Mouse (Mus musculus) ES-E14 (cell line): Measurements from ENCODE around the gene Ube3b.

Experiments
- CHD2 ChIP-seq: IDR thresholded peaks from 2 replicates; pipeline ENCODE4 v1.6.1; 2014; ENCODE audit warnings: mild to moderate bottlenecking, low read depth, low read length, inconsistent platforms
- HCFC1 ChIP-seq: IDR thresholded peaks from 2 replicates; pipeline ENCODE4 v1.6.1; 2012; ENCODE audit warnings: low read length, inconsistent platforms, borderline replicate concordance; ENCODE audit not compliant: insufficient read depth
- MAFK ChIP-seq: IDR thresholded peaks from 2 replicates; pipeline ENCODE4 v1.6.1; 2014; ENCODE audit warnings: mild to moderate bottlenecking, low read depth, low read length, inconsistent platforms; ENCODE audit not compliant: insufficient read depth
- ZC3H11A ChIP-seq: IDR thresholded peaks from 2 replicates; pipeline ENCODE4 v1.6.1; 2012; ENCODE audit warnings: low read depth, mild to moderate bottlenecking, inconsistent platforms, low read length, borderline replicate concordance
- ZNF384 ChIP-seq: IDR thresholded peaks from 2 replicates; pipeline ENCODE4 v1.6.1; 2012; ENCODE audit warnings: low read depth, low read length, inconsistent platforms

DNA sequence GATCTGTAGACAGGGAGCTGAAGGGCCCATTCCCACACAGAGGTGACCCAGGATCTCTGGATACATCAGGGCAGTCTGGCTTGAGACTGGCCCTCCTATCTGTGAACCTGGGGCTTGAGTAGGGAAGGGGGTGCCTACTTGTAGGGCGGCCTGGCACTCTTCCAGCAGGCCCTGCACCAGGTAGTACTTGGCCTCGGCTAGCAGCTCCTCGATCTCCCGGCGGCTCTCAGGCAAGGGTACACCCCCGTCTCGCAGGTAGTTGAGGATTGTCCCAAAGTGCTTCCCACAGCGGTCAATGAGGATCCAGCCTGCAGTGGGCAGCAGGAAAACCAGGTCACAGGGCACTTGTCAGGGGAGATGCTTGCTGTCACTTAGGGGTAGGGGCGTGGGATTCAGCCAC lies 10.5 kb upstream of the Ube3b start:
- TF ChIP-seq ZNF384 (no peak), HCFC1 (no peak), ZC3H11A (no peak), MAFK (no peak), CHD2 (no peak)
